Mouse (Mus musculus) spleen, adult 12 weeks (tissue): ENCODE results near the gene Gabarapl2.
A peak's percentile ranks its signal among the peaks of the same experiment; 100 is the strongest.

ENCODE experiments used
- DNase-seq: peaks from one replicate; pipeline ENCODE4 v3.0.0; 2022; ENCODE audit warnings: low spot score

Gene Gabarapl2

GRCm38 (mm10) chr8:111940171-111941100 is at the start of gene Gabarapl2:
Gene Gabarapl2, plus strand, starts transcription at chr8:111940703.
- peak; percentile 93 for DNase-seq

GRCm38 (mm10) chr8:111890911-111891303 is 49.6 kb upstream of the Gabarapl2 start:
- DNase-seq = no peak

GRCm38 (mm10) chr8:111891983-111892382 is 48.5 kb upstream of the Gabarapl2 start:
- DNase-seq = no peak

GRCm38 (mm10) chr8:111892615-111893014 is 47.9 kb upstream of the Gabarapl2 start:
- DNase-seq = no peak

GRCm38 (mm10) chr8:111894955-111895354 is 45.5 kb upstream of the Gabarapl2 start:
- no peak for DNase-seq

GRCm38 (mm10) chr8:111898586-111898985 is 41.9 kb upstream of the Gabarapl2 start:
- no peak for DNase-seq

GRCm38 (mm10) chr8:111902080-111902479 is 38.4 kb upstream of the Gabarapl2 start:
- no peak for DNase-seq

- no peak for DNase-seq
Observed at GRCm38 (mm10) chr8:111905500-111906121, 34.9 kb upstream of the Gabarapl2 start.

- no peak for DNase-seq
Observed at GRCm38 (mm10) chr8:111909621-111910450, 30.7 kb upstream of the Gabarapl2 start, which contains the start of gene Chst5. Gene Chst5, minus strand, starts transcription at chr8:111910447.

GRCm38 (mm10) chr8:111911572-111911971 is 28.9 kb upstream of the Gabarapl2 start:
- no peak for DNase-seq

- DNase-seq = no peak
Observed at GRCm38 (mm10) chr8:111912860-111913432, 27.6 kb upstream of the Gabarapl2 start.

GRCm38 (mm10) chr8:111919663-111920062 is 20.8 kb upstream of the Gabarapl2 start:
- DNase-seq = no peak

- no peak for DNase-seq
Observed at GRCm38 (mm10) chr8:111920971-111921370, 19.5 kb upstream of the Gabarapl2 start.

GRCm38 (mm10) chr8:111923383-111923804 is 17.1 kb upstream of the Gabarapl2 start:
- DNase-seq = no peak

GRCm38 (mm10) chr8:111924976-111925375 is 15.5 kb upstream of the Gabarapl2 start:
- DNase-seq = no peak

- peak; percentile 31 for DNase-seq
Observed at GRCm38 (mm10) chr8:111929648-111930344, 10.7 kb upstream of the Gabarapl2 start.

GRCm38 (mm10) chr8:111931721-111932120 is 8.8 kb upstream of the Gabarapl2 start:
- DNase-seq = no peak

- DNase-seq = peak; percentile 71
Observed at GRCm38 (mm10) chr8:111932580-111933336, 7.7 kb upstream of the Gabarapl2 start.

GRCm38 (mm10) chr8:111933348-111934076 is 7.0 kb upstream of the Gabarapl2 start, which contains the start of gene Tmem231:
Gene Tmem231, minus strand, starts transcription at chr8:111933881.
- DNase-seq = peak; percentile 84

GRCm38 (mm10) chr8:111934201-111934600 is 6.3 kb upstream of the Gabarapl2 start:
- no peak for DNase-seq
